Mouse (Mus musculus) kidney, adult 2 months (tissue): ENCODE measurements around the gene Dync1i2.

Source experiments
- CTCF ChIP-seq: fragments of 200-500 bp; conservative IDR thresholded peaks from 2 replicates; pipeline ENCODE4 v1.5.1; 2011; ENCODE audit warnings: low read depth, mild to moderate bottlenecking, control low read depth, low read length, moderate library complexity, mixed read lengths; ENCODE audit not compliant: insufficient read depth, insufficient read length
- POLR2A ChIP-seq: fragments of 200-500 bp; IDR thresholded peaks from one replicate; pipeline ENCODE4 v1.6.1; 2011; ENCODE audit warnings: low read depth, low read length, control low read depth

GRCm38 (mm10) chr2:71203819-71204432 is 7.6 kb upstream of the Dync1i2 start:
- no peak for TF ChIP-seq CTCF
- TF ChIP-seq POLR2A, result no peak
